Mouse (Mus musculus) ES-E14 (cell line): Measurements from ENCODE around the gene Pcyt1a. TPM values are rescaled to one million over a fixed set of nuclear protein-coding genes. Genes with fewer than 3 reads are reported as not detected.

ENCODE experiments used
- DNase-seq: peaks from one replicate; pipeline ENCODE4 v3.0.0-alpha.2; 2013; ENCODE audit warnings: low read depth, low spot score
- H3K27ac ChIP-seq: 2 replicates; pipeline ENCODE4 v1.5.1; 2012; ENCODE audit warnings: low read depth, mild to moderate bottlenecking, low read length, moderate library complexity, mixed read lengths; ENCODE audit not compliant: poor library complexity, insufficient read depth, severe bottlenecking
- H3K36me3 ChIP-seq: 2 replicates; pipeline ENCODE4 v1.6.1; 2012; ENCODE audit warnings: mild to moderate bottlenecking, low read length, moderate library complexity, mixed read lengths; ENCODE audit not compliant: control insufficient read depth, poor library complexity, insufficient read depth, severe bottlenecking
- H3K4me1 ChIP-seq, 2 experiments: fragments of 150-350 bp in 1 of 2; sonication (generic) in 1 of 2; 2 replicates each; pipeline ENCODE4 v1.6.1; 2012; ENCODE audit warnings: low read length in 2 of 2, mild to moderate bottlenecking in 1 of 2, mixed read lengths in 1 of 2; ENCODE audit not compliant: control insufficient read depth in 2 of 2, insufficient read depth in 2 of 2, poor library complexity in 1 of 2
- H3K4me3 ChIP-seq, 2 experiments: fragments of 150-350 bp in 1 of 2; sonication (generic) in 1 of 2; 2 replicates each; pipeline ENCODE4 v1.5.1; 2012; ENCODE audit warnings: low read length in 2 of 2, low read depth in 1 of 2, mild to moderate bottlenecking in 1 of 2, mixed read lengths in 1 of 2; ENCODE audit not compliant: insufficient read depth in 1 of 2, poor library complexity in 1 of 2, severe bottlenecking in 1 of 2
- H3K9ac ChIP-seq: 2 replicates; pipeline ENCODE4 v1.6.1; 2012; ENCODE audit warnings: low read depth, mild to moderate bottlenecking, low read length, mixed read lengths; ENCODE audit not compliant: poor library complexity, insufficient read depth, severe bottlenecking
- H3K9me3 ChIP-seq: fragments of 150-350 bp; sonication (generic); 2 replicates; pipeline ENCODE4 v1.6.1; 2012; ENCODE audit warnings: low read depth, mild to moderate bottlenecking, low read length; ENCODE audit not compliant: control insufficient read depth, insufficient read depth
- CHD2 ChIP-seq: IDR thresholded peaks from 2 replicates; pipeline ENCODE4 v1.6.1; 2014; ENCODE audit warnings: mild to moderate bottlenecking, low read depth, low read length, inconsistent platforms
- HCFC1 ChIP-seq: IDR thresholded peaks from 2 replicates; pipeline ENCODE4 v1.6.1; 2012; ENCODE audit warnings: low read length, inconsistent platforms, borderline replicate concordance; ENCODE audit not compliant: insufficient read depth
- MAFK ChIP-seq: IDR thresholded peaks from 2 replicates; pipeline ENCODE4 v1.6.1; 2014; ENCODE audit warnings: mild to moderate bottlenecking, low read depth, low read length, inconsistent platforms; ENCODE audit not compliant: insufficient read depth
- ZC3H11A ChIP-seq: IDR thresholded peaks from 2 replicates; pipeline ENCODE4 v1.6.1; 2012; ENCODE audit warnings: low read depth, mild to moderate bottlenecking, inconsistent platforms, low read length, borderline replicate concordance
- ZNF384 ChIP-seq: IDR thresholded peaks from 2 replicates; pipeline ENCODE4 v1.6.1; 2012; ENCODE audit warnings: low read depth, low read length, inconsistent platforms
- in situ Hi-C, 2 experiments: fragments of 600-800 bp; cut with MboI; formaldehyde crosslinking; loops; one replicate each; pipeline ENCODE4 v1.15.1; 2025; ENCODE audit warnings: low sequenced_read_pairs in 2 of 2, inconsistent platforms in 1 of 2; ENCODE audit not compliant: unreplicated experiment in 2 of 2
- total RNA-seq: library from RNA; depleted of rRNA; stranded (reverse); fragments of 300-350 nt; gene quantifications from 2 replicates; pipeline ENCODE4 v1.2.3, GENCODE M21; 2012

Pcyt1a gene
- total RNA-seq, 1 experiment, result 18.2 TPM

DNA sequence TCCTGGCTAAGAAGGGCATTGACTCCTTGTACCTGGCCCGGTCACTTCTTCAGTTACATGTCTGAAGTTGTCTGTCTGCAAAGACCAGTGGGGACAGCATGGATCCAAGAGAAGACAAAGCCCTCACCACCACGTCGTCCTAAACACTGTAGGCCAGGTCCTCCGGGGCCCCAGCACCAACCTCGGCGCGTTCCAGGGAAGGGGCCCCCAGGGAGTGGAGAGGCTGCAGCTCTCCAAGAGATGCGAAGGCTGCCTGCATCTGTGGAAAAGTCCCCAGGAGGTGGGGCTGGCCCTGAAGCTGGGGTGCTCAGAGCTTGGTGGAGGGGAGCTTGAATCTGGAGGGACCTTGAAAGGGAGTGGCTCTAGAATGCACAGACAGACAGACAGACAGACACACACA lies 75.6 kb downstream of the Pcyt1a start:
- Histone ChIP-seq H3K4me3 (no peak overlapping the region), H3K4me1 (peaks cover 6 to 28% of the 10 kb centered on the region in 2 experiments), H3K36me3 (no peaks in the 10 kb centered on the region), H3K9me3 (no peaks in the 10 kb centered on the region), H3K9ac (no peak overlapping the region), H3K27ac (no peak overlapping the region)
- in situ Hi-C loops, result no loop called here
- no peak for DNase-seq
- TF ChIP-seq ZNF384 (no peak), ZC3H11A (no peak)

DNA sequence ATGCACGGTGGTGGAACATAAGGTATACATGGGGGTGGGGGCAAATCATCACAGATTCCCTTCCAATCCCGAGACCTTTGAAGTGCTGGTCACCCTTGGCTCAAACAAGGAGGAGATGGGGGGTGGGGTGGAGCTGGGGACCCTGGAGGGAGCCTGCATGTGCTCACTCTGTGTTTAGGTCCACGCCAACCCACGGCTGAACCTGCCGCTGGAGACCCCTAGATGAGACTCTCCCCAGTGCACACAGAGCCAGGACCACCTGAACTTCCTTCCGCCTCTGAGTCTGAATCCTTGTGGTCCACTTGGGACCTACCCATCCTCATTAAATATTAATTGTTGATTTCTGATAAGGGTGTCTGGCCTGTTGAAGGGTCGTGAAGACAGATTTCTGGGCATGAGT lies 76.1 kb downstream of the Pcyt1a start:
- Histone ChIP-seq H3K4me1 (peaks cover 8 to 34% of the 10 kb centered on the region in 2 experiments), H3K4me3 (no peak overlapping the region), H3K9ac (no peak overlapping the region), H3K9me3 (no peaks in the 10 kb centered on the region), H3K27ac (no peak overlapping the region), H3K36me3 (no peaks in the 10 kb centered on the region)
- no peak for DNase-seq
- in situ Hi-C loops, result no loop called here
- no peak for TF ChIP-seq HCFC1
- TF ChIP-seq ZC3H11A, result no peak
- no peak for TF ChIP-seq MAFK
- TF ChIP-seq CHD2, result no peak
- TF ChIP-seq ZNF384, result no peak

DNA sequence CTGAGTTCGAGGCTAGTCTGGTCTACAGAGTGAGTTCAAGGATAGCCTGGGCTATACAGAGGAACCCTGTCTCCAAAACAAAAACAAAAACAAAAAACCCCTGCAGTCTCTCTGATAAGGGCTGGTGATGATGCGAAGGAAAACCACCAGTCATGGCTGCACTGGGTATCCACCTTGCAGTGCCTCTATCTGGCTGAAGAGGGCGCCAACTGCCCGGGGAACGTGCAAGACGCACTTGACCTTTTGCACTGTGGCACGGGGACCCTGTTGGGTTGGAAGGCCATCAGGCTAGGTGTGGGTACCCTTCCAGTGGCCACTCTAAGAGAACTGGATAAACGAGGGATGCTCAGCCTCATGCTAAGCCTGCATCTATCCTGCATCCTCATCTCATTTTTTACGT lies 76.7 kb downstream of the Pcyt1a start:
- no peaks in the 10 kb centered on the region for H3K36me3 ChIP-seq
- TF ChIP-seq ZC3H11A, result peak; percentile 82
- TF ChIP-seq ZNF384, result no peak
- no peak for TF ChIP-seq CHD2
- H3K4me1 ChIP-seq, result peaks cover 8 to 39% of the 10 kb centered on the region in 2 experiments
- in situ Hi-C loops, result no loop called here
- no peak overlapping the region for H3K9ac ChIP-seq
- DNase-seq, result peak; percentile 71
- no peaks in the 10 kb centered on the region for H3K9me3 ChIP-seq
- no peak overlapping the region for H3K4me3 ChIP-seq
- no peak overlapping the region for H3K27ac ChIP-seq

DNA sequence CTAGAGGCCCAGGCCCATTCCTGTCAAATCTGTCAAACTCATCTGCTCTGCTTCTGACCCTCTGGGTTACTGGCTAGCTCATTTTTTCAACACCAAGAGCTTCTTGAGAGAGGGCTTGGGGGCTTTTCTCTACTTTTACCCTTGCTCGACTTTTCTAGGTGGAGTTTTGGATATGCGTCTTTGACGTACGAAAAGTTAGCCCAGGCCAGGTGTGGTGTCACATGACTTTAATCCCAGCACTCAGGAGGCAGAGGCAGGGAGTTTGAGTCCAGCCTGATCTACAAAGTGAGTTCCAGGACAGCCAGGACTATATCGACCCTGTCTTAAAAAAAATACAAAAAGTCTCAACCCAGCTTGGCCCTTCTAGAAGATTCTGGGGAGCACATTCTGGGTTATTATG lies 77.3 kb downstream of the Pcyt1a start:
- no peak overlapping the region for H3K4me3 ChIP-seq
- H3K9ac ChIP-seq, result no peak overlapping the region
- in situ Hi-C loops, result no loop called here
- no peak for DNase-seq
- H3K27ac ChIP-seq, result no peak overlapping the region
- TF ChIP-seq HCFC1 (no peak), MAFK (no peak), ZC3H11A (no peak), CHD2 (no peak), ZNF384 (no peak)
- H3K4me1 ChIP-seq, result peaks cover 7 to 39% of the 10 kb centered on the region in 2 experiments
- H3K9me3 ChIP-seq, result no peaks in the 10 kb centered on the region
- H3K36me3 ChIP-seq, result no peaks in the 10 kb centered on the region

DNA sequence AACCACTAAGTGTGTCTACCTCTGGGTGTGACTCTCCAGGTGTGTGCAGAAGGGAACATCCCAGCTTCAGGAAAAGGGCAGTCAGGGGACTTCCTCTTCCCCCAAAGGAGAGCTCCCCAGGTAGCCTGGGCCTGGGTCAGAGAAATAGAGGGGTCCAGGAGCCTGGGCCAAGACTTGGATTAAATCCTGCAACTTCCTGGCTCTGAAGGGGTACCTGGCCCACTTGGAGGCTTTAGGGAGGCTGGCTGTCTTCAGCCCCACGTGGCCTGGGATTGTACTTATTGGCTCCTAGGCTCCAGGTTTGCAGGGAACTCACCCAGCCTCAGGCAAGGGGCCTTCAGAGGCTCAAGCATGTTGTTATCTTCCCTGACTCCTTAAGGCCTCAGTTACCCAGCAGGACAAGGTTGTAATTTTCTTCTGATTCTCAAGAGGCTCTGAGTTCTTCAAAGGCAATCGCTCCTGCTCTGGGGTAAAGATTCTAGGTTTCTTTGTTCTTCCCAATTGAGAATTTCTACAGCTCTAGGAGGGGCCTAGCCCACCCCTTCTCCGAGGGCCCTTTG lies 77.9 kb downstream of the Pcyt1a start:
- Histone ChIP-seq H3K4me3 (no peak overlapping the region), H3K36me3 (no peaks in the 10 kb centered on the region), H3K9ac (peak overlapping the region; percentile 4; the same call in 1 of the 2 replicates), H3K27ac (0 out of 2 replicates have a peak overlapping the region, but pooled peaks have one; percentile 16), H3K9me3 (no peaks in the 10 kb centered on the region), H3K4me1 (peaks cover 2 to 37% of the 10 kb centered on the region in 2 experiments; a peak in 3 of 4 replicates)
- TF ChIP-seq CHD2, result no peak
- TF ChIP-seq MAFK, result no peak
- TF ChIP-seq ZC3H11A, result no peak
- no peak for TF ChIP-seq ZNF384
- DNase-seq, result no peak
- in situ Hi-C loops, result no loop called here
